Mouse (Mus musculus): ENCODE results near the gene Morn4. TPM values are rescaled to one million over a fixed set of nuclear protein-coding genes. Genes with fewer than 3 reads are reported as not detected.

The Morn4 gene
- polyA plus RNA-seq, 1 experiment from 2014 or later = 169 TPM

GRCm38 (mm10) chr19:42079950-42080349 lies 6.2 kb downstream of the Morn4 start:
- Histone ChIP-seq H3K27me3 (no peaks in the 10 kb centered on the region), H3K9ac (replicated peaks) (no peak overlapping the region), H3K4me3 (no peak overlapping the region), H3K36me3 (peaks cover 35% of the 10 kb centered on the region), H3K27ac (replicated peaks) (no peak overlapping the region), H3K4me2 (replicated peaks) (no peak overlapping the region), H3K4me1 (no peaks in the 10 kb centered on the region), H3K9me3 (no peaks in the 10 kb centered on the region)
- no peak for ATAC-seq (replicated peaks)
- 84% methylated on average over 5 of the region's 5 CpGs for WGBS

GRCm38 (mm10) chr19:42079006-42079405 lies 7.2 kb downstream of the Morn4 start:
- no peak overlapping the region for H3K9ac ChIP-seq (replicated peaks)
- no peak overlapping the region for H3K4me2 ChIP-seq (replicated peaks)
- H3K9me3 ChIP-seq = no peaks in the 10 kb centered on the region
- no peaks in the 10 kb centered on the region for H3K27me3 ChIP-seq
- H3K4me1 ChIP-seq = no peaks in the 10 kb centered on the region
- no peak overlapping the region for H3K4me3 ChIP-seq
- 94% methylated on average over 12 of the region's 12 CpGs for WGBS
- H3K36me3 ChIP-seq = peaks cover 44% of the 10 kb centered on the region
- no peak overlapping the region for H3K27ac ChIP-seq (replicated peaks)
- no peak for ATAC-seq (replicated peaks)

- Histone ChIP-seq H3K9me3 (no peaks in the 10 kb centered on the region), H3K36me3 (peaks cover 48% of the 10 kb centered on the region), H3K4me1 (no peaks in the 10 kb centered on the region), H3K27ac (replicated peaks) (no peak overlapping the region), H3K4me3 (no peak overlapping the region), H3K9ac (replicated peaks) (no peak overlapping the region), H3K4me2 (replicated peaks) (no peak overlapping the region), H3K27me3 (no peaks in the 10 kb centered on the region)
- over 99% methylated on average over 8 of the region's 8 CpGs for WGBS
- no peak for ATAC-seq (replicated peaks)
Observed at GRCm38 (mm10) chr19:42078566-42078965, 7.6 kb downstream of the Morn4 start.

- Histone ChIP-seq H3K27ac (replicated peaks) (no peak overlapping the region), H3K36me3 (peaks cover 56% of the 10 kb centered on the region)
Observed at GRCm38 (mm10) chr19:42075992-42076391, 10.2 kb downstream of the Morn4 start.

GRCm38 (mm10) chr19:42075051-42075450 lies 11.1 kb downstream of the Morn4 start:
- no peaks in the 10 kb centered on the region for H3K9me3 ChIP-seq
- no peak overlapping the region for H3K4me2 ChIP-seq (replicated peaks)
- H3K4me3 ChIP-seq = no peak overlapping the region
- H3K4me1 ChIP-seq = no peaks in the 10 kb centered on the region
- H3K27ac ChIP-seq (replicated peaks) = no peak overlapping the region
- H3K36me3 ChIP-seq = peaks cover 56% of the 10 kb centered on the region
- no peaks in the 10 kb centered on the region for H3K27me3 ChIP-seq
- H3K9ac ChIP-seq (replicated peaks) = no peak overlapping the region
- no peak for ATAC-seq (replicated peaks)
- WGBS = 83% methylated on average over 2 of the region's 2 CpGs

More at GRCm38 (mm10) chr19:42075992-42076391, 10.2 kb downstream of the Morn4 start:
- 93% methylated on average over 16 of the region's 16 CpGs for WGBS
- no peak overlapping the region for H3K4me2 ChIP-seq (replicated peaks)
- H3K9ac ChIP-seq (replicated peaks) = no peak overlapping the region
- H3K4me1 ChIP-seq = no peaks in the 10 kb centered on the region
- no peaks in the 10 kb centered on the region for H3K27me3 ChIP-seq
- ATAC-seq (replicated peaks) = no peak
- H3K9me3 ChIP-seq = no peaks in the 10 kb centered on the region
- H3K4me3 ChIP-seq = no peak overlapping the region

GRCm38 (mm10) chr19:42072802-42073201 lies 13.4 kb downstream of the Morn4 start:
- no peak overlapping the region for H3K9ac ChIP-seq (replicated peaks)
- H3K9me3 ChIP-seq = no peaks in the 10 kb centered on the region
- no peak overlapping the region for H3K4me2 ChIP-seq (replicated peaks)
- no peaks in the 10 kb centered on the region for H3K4me1 ChIP-seq
- WGBS = 84% methylated on average over 7 of the region's 7 CpGs
- no peak for ATAC-seq (replicated peaks)
- peaks cover 44% of the 10 kb centered on the region for H3K36me3 ChIP-seq
- no peak overlapping the region for H3K4me3 ChIP-seq
- H3K27me3 ChIP-seq = no peaks in the 10 kb centered on the region
- no peak overlapping the region for H3K27ac ChIP-seq (replicated peaks)

- H3K4me3 ChIP-seq = no peak overlapping the region
- no peak overlapping the region for H3K27ac ChIP-seq (replicated peaks)
- WGBS = 80% methylated on average over 15 of the region's 15 CpGs
- no peaks in the 10 kb centered on the region for H3K9me3 ChIP-seq
- no peak overlapping the region for H3K9ac ChIP-seq (replicated peaks)
- no peak for ATAC-seq (replicated peaks)
- H3K27me3 ChIP-seq = no peaks in the 10 kb centered on the region
- H3K4me2 ChIP-seq (replicated peaks) = no peak overlapping the region
- peaks cover 37% of the 10 kb centered on the region; the same call in 1 of the 2 replicates for H3K36me3 ChIP-seq
- no peaks in the 10 kb centered on the region for H3K4me1 ChIP-seq
Observed at GRCm38 (mm10) chr19:42071886-42072608, 14.1 kb downstream of the Morn4 start.

- 77% methylated on average over 7 of the region's 7 CpGs for WGBS
- no peak for ATAC-seq (replicated peaks)
- H3K27ac ChIP-seq (replicated peaks) = no peak overlapping the region
- H3K36me3 ChIP-seq = peaks cover 34% of the 10 kb centered on the region; the same call in 1 of the 2 replicates
- H3K9ac ChIP-seq (replicated peaks) = no peak overlapping the region
- H3K4me1 ChIP-seq = no peaks in the 10 kb centered on the region
- H3K4me3 ChIP-seq = no peak overlapping the region
- no peak overlapping the region for H3K4me2 ChIP-seq (replicated peaks)
- no peaks in the 10 kb centered on the region for H3K9me3 ChIP-seq
- no peaks in the 10 kb centered on the region for H3K27me3 ChIP-seq
Observed at GRCm38 (mm10) chr19:42071221-42071620, 14.9 kb downstream of the Morn4 start.

GRCm38 (mm10) chr19:42069241-42069525 lies 17.0 kb downstream of the Morn4 start:
- no peaks in the 10 kb centered on the region for H3K27me3 ChIP-seq
- ATAC-seq (replicated peaks) = no peak
- no peak overlapping the region for H3K4me2 ChIP-seq (replicated peaks)
- no peaks in the 10 kb centered on the region for H3K4me1 ChIP-seq
- no peak overlapping the region for H3K9ac ChIP-seq (replicated peaks)
- no peaks in the 10 kb centered on the region for H3K9me3 ChIP-seq
- peaks cover 14% of the 10 kb centered on the region; the same call in 1 of the 2 replicates for H3K36me3 ChIP-seq
- no peak overlapping the region for H3K27ac ChIP-seq (replicated peaks)
- no peak overlapping the region for H3K4me3 ChIP-seq
- WGBS = 60% methylated on average over 6 of the region's 6 CpGs

- no peak for ATAC-seq (replicated peaks)
- Histone ChIP-seq H3K4me1 (no peaks in the 10 kb centered on the region), H3K9me3 (no peaks in the 10 kb centered on the region), H3K9ac (replicated peaks) (no peak overlapping the region), H3K4me3 (no peak overlapping the region), H3K4me2 (replicated peaks) (no peak overlapping the region), H3K36me3 (peaks cover 9% of the 10 kb centered on the region; the same call in 1 of the 2 replicates), H3K27me3 (no peaks in the 10 kb centered on the region), H3K27ac (replicated peaks) (no peak overlapping the region)
- WGBS = 88% methylated on average over 11 of the region's 11 CpGs
Observed at GRCm38 (mm10) chr19:42068441-42069240, 17.5 kb downstream of the Morn4 start.

- H3K9ac ChIP-seq (replicated peaks) = no peak overlapping the region
- no peak for ATAC-seq (replicated peaks)
Observed at GRCm38 (mm10) chr19:42061443-42061842, 24.7 kb downstream of the Morn4 start.

GRCm38 (mm10) chr19:42058426-42058825 lies 27.7 kb downstream of the Morn4 start:
- Histone ChIP-seq H3K4me1 (no peaks in the 10 kb centered on the region), H3K9ac (replicated peaks) (no peak overlapping the region), H3K4me3 (no peak overlapping the region), H3K9me3 (no peaks in the 10 kb centered on the region), H3K27ac (replicated peaks) (no peak overlapping the region), H3K36me3 (no peaks in the 10 kb centered on the region), H3K27me3 (no peaks in the 10 kb centered on the region), H3K4me2 (replicated peaks) (no peak overlapping the region)
- 74% methylated on average over 7 of the region's 7 CpGs for WGBS
- no peak for ATAC-seq (replicated peaks)

More at GRCm38 (mm10) chr19:42061443-42061842, 24.7 kb downstream of the Morn4 start:
- H3K36me3 ChIP-seq = no peaks in the 10 kb centered on the region
- H3K4me1 ChIP-seq = no peaks in the 10 kb centered on the region
- H3K4me3 ChIP-seq = no peak overlapping the region
- H3K9me3 ChIP-seq = no peaks in the 10 kb centered on the region
- 91% methylated on average over 7 of the region's 7 CpGs for WGBS
- H3K4me2 ChIP-seq (replicated peaks) = no peak overlapping the region
- no peak overlapping the region for H3K27ac ChIP-seq (replicated peaks)
- H3K27me3 ChIP-seq = no peaks in the 10 kb centered on the region
